In genomic region chr14:55873714-55874683, GRCm38 (mm10) we compare ENCODE assay signal across 8 mouse cellular contexts. TPM values are rescaled to one million over a fixed set of nuclear protein-coding genes. Genes with fewer than 3 reads are reported as not detected.
A peak's percentile ranks its signal among the peaks of the same experiment; 100 is the strongest.
DNase-seq lines count a peak whose midpoint lies in the region; ATAC-seq and TF ChIP-seq lines count a peak whose summit lies in the region.

No protein-coding gene starts in this region.

- H3K4me2 ChIP-seq in intestine, postnatal 0 days (replicated peaks; ENCODE audit: low read depth) = peak overlapping the region; percentile 64

- H3K4me1 ChIP-seq in intestine, postnatal 0 days (replicated peaks; ENCODE audit: control insufficient read depth, insufficient read depth, low read length) = no peaks in the 10 kb centered on the region
- peaks cover 26% of the 10 kb centered on the region for H3K4me1 ChIP-seq in midbrain, embryonic 10.5 days
- peaks cover 1% of the 10 kb centered on the region; the same call in 1 of the 2 replicates for H3K4me1 ChIP-seq in small intestine, adult 2 months (ENCODE audit: control insufficient read depth, insufficient read depth, insufficient read length, low read length)

- H3K27ac ChIP-seq in intestine, postnatal 0 days (ENCODE audit: low read depth, low read length) = no peak overlapping the region
- peak overlapping the region; percentile 71 for H3K27ac ChIP-seq in midbrain, embryonic 10.5 days (replicated peaks)
- no peak overlapping the region for H3K27ac ChIP-seq in small intestine, adult 2 months (ENCODE audit: insufficient read depth, low read depth, low read length)

- no peaks in the 10 kb centered on the region for H3K9me3 ChIP-seq in intestine, postnatal 0 days (ENCODE audit: control insufficient read depth)
- H3K9me3 ChIP-seq in midbrain, embryonic 10.5 days (replicated peaks) = no peaks in the 10 kb centered on the region

- ATAC-seq in granulocyte monocyte progenitor cell, adult 5-6 weeks (replicated peaks; ENCODE audit: poor library complexity, severe bottlenecking) = peak; percentile 87
- peak; percentile 64 for ATAC-seq in intestine, postnatal 0 days

- DNase-seq in ovary, postnatal 10 days (ENCODE audit: low spot score) = peak; percentile 55
- no peak for DNase-seq in ovary, adult 18-20 months (ENCODE audit: low spot score)
- DNase-seq in embryo, embryonic 11 days = peak; percentile 86
- DNase-seq in left cerebral cortex, postnatal 4 days = peak; percentile 86
- peak; percentile 86 for DNase-seq in midbrain, embryonic 10.5 days (ENCODE audit: low spot score)

- peak; percentile 97 for TF ChIP-seq CTCF in intestine, postnatal 0 days (IDR thresholded peaks at IDR 0.05; ENCODE audit: low read depth)
- peak; percentile 88; the same call in 1 of the 2 replicates for TF ChIP-seq CTCF in small intestine, adult 2 months (IDR thresholded peaks at IDR 0.05; ENCODE audit: extremely low read depth, insufficient read length, insufficient replicate concordance, low read depth, low read length)

- 0 out of 2 replicates have a peak overlapping the region, but pooled peaks have one; percentile 4 for H3K9ac ChIP-seq in intestine, postnatal 0 days (ENCODE audit: low read depth, low read length)

- intact Hi-C loops in left cerebral cortex, postnatal 4 days (cut with DNase I) = no loop called here

- H3K36me3 ChIP-seq in intestine, postnatal 0 days (ENCODE audit: control insufficient read depth, insufficient read depth) = peaks cover 26% of the 10 kb centered on the region
- peaks cover 43% of the 10 kb centered on the region for H3K36me3 ChIP-seq in midbrain, embryonic 10.5 days
- no peaks in the 10 kb centered on the region for H3K36me3 ChIP-seq in small intestine, adult 2 months (ENCODE audit: control insufficient read depth, insufficient read depth, low read length)

- TF ChIP-seq POLR2A in small intestine, adult 2 months (IDR thresholded peaks at IDR 0.05; ENCODE audit: low read depth, low read length) = no peak

- H3K4me3 ChIP-seq in intestine, postnatal 0 days (ENCODE audit: low read depth, low read length) = peak overlapping the region; percentile 28
- peak overlapping the region; percentile 40 for H3K4me3 ChIP-seq in midbrain, embryonic 10.5 days
- peak overlapping the region; percentile 52 for H3K4me3 ChIP-seq in small intestine, adult 2 months (ENCODE audit: low read depth, low read length)

- no peaks in the 10 kb centered on the region for H3K27me3 ChIP-seq in intestine, postnatal 0 days (replicated peaks; ENCODE audit: control insufficient read depth, insufficient read depth, low read length)
- H3K27me3 ChIP-seq in midbrain, embryonic 10.5 days (ENCODE audit: low read depth, poor library complexity, severe bottlenecking) = no peaks in the 10 kb centered on the region
- H3K27me3 ChIP-seq in small intestine, adult 2 months (ENCODE audit: control insufficient read depth, insufficient read depth, low read length) = no peaks in the 10 kb centered on the region

- 10% methylated on average over 30 of the region's 30 CpGs for WGBS in intestine, postnatal 0 days
- WGBS in midbrain, embryonic 10.5 days = 18% methylated on average over 30 of the region's 30 CpGs
- 8% methylated on average over 30 of the region's 30 CpGs for WGBS in small intestine, adult 2 months

RNA-seq across cellular contexts. Expression of gene Cbln3, which starts 10.2 kb away (rescaled TPM):
- total RNA-seq in granulocyte monocyte progenitor cell, adult 5-6 weeks (2014; fragmentation: Nextera tagmentation) = not detected in 2 replicates
- not detected in 2 replicates for total RNA-seq in granulocyte monocyte progenitor cell, adult 5-6 weeks (2017)
- polyA plus RNA-seq in intestine, postnatal 0 days (2015; fragmentation: Nextera tagmentation; extraction: Ambion mirVana) = 0.16 and 0.26 TPM in 2 replicates
- total RNA-seq in left cerebral cortex, postnatal 4 days (2021) = under 1 TPM; 0.44 to 0.74 TPM
- 0.14 and 0.16 TPM in 2 replicates for polyA plus RNA-seq in midbrain, embryonic 10.5 days (2016; fragmentation: Nextera tagmentation; extraction: Ambion mirVana)
- polyA plus RNA-seq in small intestine, adult 2 months (2012; rRNA removed) = 0.56 and 0.61 TPM in 2 replicates

RNA-seq across cellular contexts. Expression of gene Khnyn, which starts 10.7 kb away (rescaled TPM):
- total RNA-seq in granulocyte monocyte progenitor cell, adult 5-6 weeks (2014; fragmentation: Nextera tagmentation) = 8.8 and 12.8 TPM in 2 replicates
- total RNA-seq in granulocyte monocyte progenitor cell, adult 5-6 weeks (2017) = 12.4 and 14.7 TPM in 2 replicates
- polyA plus RNA-seq in intestine, postnatal 0 days (2015; fragmentation: Nextera tagmentation; extraction: Ambion mirVana) = 5.1 and 6.3 TPM in 2 replicates
- total RNA-seq in left cerebral cortex, postnatal 4 days (2021) = 10 to 100 TPM; 12.5 to 13.4 TPM
- 23.2 and 24.7 TPM in 2 replicates for polyA plus RNA-seq in midbrain, embryonic 10.5 days (2016; fragmentation: Nextera tagmentation; extraction: Ambion mirVana)
- 12.6 and 32.7 TPM in 2 replicates for polyA plus RNA-seq in small intestine, adult 2 months (2012; rRNA removed)

RNA-seq across cellular contexts. Expression of gene Nynrin, which starts 20.2 kb away (rescaled TPM):
- total RNA-seq in granulocyte monocyte progenitor cell, adult 5-6 weeks (2014; fragmentation: Nextera tagmentation) = 4.1 and 7.6 TPM in 2 replicates
- total RNA-seq in granulocyte monocyte progenitor cell, adult 5-6 weeks (2017) = 2.4 and 3.3 TPM in 2 replicates
- 2.2 and 2.5 TPM in 2 replicates for polyA plus RNA-seq in intestine, postnatal 0 days (2015; fragmentation: Nextera tagmentation; extraction: Ambion mirVana)
- 10 to 100 TPM; 39.1 to 40.9 TPM for total RNA-seq in left cerebral cortex, postnatal 4 days (2021)
- 22.3 and 25.1 TPM in 2 replicates for polyA plus RNA-seq in midbrain, embryonic 10.5 days (2016; fragmentation: Nextera tagmentation; extraction: Ambion mirVana)
- polyA plus RNA-seq in small intestine, adult 2 months (2012; rRNA removed) = 1.4 and 1.8 TPM in 2 replicates

RNA-seq across cellular contexts. Expression of gene Sdr39u1, which starts 26.1 kb away (rescaled TPM):
- total RNA-seq in granulocyte monocyte progenitor cell, adult 5-6 weeks (2014; fragmentation: Nextera tagmentation) = 13.8 and 15.3 TPM in 2 replicates
- 6.5 and 13.5 TPM in 2 replicates for total RNA-seq in granulocyte monocyte progenitor cell, adult 5-6 weeks (2017)
- polyA plus RNA-seq in intestine, postnatal 0 days (2015; fragmentation: Nextera tagmentation; extraction: Ambion mirVana) = 70.9 and 71.5 TPM in 2 replicates
- 10 to 100 TPM; 63.1 to 75.9 TPM for total RNA-seq in left cerebral cortex, postnatal 4 days (2021)
- 27.5 and 31.5 TPM in 2 replicates for polyA plus RNA-seq in midbrain, embryonic 10.5 days (2016; fragmentation: Nextera tagmentation; extraction: Ambion mirVana)
- 17.8 and 34.0 TPM in 2 replicates for polyA plus RNA-seq in small intestine, adult 2 months (2012; rRNA removed)

RNA-seq across cellular contexts. Expression of gene Nfatc4, which starts 51.1 kb away (rescaled TPM):
- total RNA-seq in granulocyte monocyte progenitor cell, adult 5-6 weeks (2014; fragmentation: Nextera tagmentation) = not detected in 2 replicates
- total RNA-seq in granulocyte monocyte progenitor cell, adult 5-6 weeks (2017) = not detected in 2 replicates
- polyA plus RNA-seq in intestine, postnatal 0 days (2015; fragmentation: Nextera tagmentation; extraction: Ambion mirVana) = 5.9 and 6.1 TPM in 2 replicates
- 1 to 10 TPM; 8.2 TPM for total RNA-seq in left cerebral cortex, postnatal 4 days (2021)
- 22.0 and 24.6 TPM in 2 replicates for polyA plus RNA-seq in midbrain, embryonic 10.5 days (2016; fragmentation: Nextera tagmentation; extraction: Ambion mirVana)
- polyA plus RNA-seq in small intestine, adult 2 months (2012; rRNA removed) = 5.8 and 7.6 TPM in 2 replicates
